Mouse (Mus musculus) lung, postnatal 0 days (tissue): ENCODE results near the gene Tmc7. TPM values are rescaled to one million over a fixed set of nuclear protein-coding genes. Genes with fewer than 3 reads are reported as not detected.
A peak's percentile ranks its signal among the peaks of the same experiment; 100 is the strongest.

ENCODE experiments used
- ATAC-seq: fragments of 200-750 bp; cut with Nextera tagmentation; 2 replicates; pipeline ENCODE4 v1.8.0; 2017; ENCODE audit warnings: moderate library complexity
- DNase-seq: peaks from one replicate; pipeline ENCODE4 v3.0.0-alpha.2; 2016; ENCODE audit warnings: low spot score
- H3K27ac ChIP-seq: fragments of 300-500 bp; sonication (generic); 2 replicates; pipeline ENCODE4 v1.5.1; 2014; ENCODE audit warnings: antibody characterized with exemption, mild to moderate bottlenecking, low read length, mixed read lengths
- H3K27me3 ChIP-seq: fragments of 300-500 bp; sonication (generic); replicated peaks from 2 replicates; pipeline ENCODE4 v1.6.1; 2014; ENCODE audit warnings: low read length, mixed read lengths; ENCODE audit not compliant: insufficient read depth
- H3K36me3 ChIP-seq: fragments of 300-500 bp; sonication (generic); 2 replicates; pipeline ENCODE4 v1.6.1; 2014; ENCODE audit warnings: low read length, mixed read lengths; ENCODE audit not compliant: insufficient read depth
- H3K4me1 ChIP-seq: fragments of 300-500 bp; sonication (generic); 2 replicates; pipeline ENCODE4 v1.6.1; 2014; ENCODE audit warnings: antibody characterized with exemption, low read depth, low read length, mixed read lengths; ENCODE audit not compliant: insufficient read depth
- H3K4me2 ChIP-seq: fragments of 300-500 bp; sonication (generic); replicated peaks from 2 replicates; pipeline ENCODE4 v1.6.1; 2014; ENCODE audit warnings: low read depth, mild to moderate bottlenecking, low read length, moderate library complexity, mixed read lengths
- H3K4me3 ChIP-seq: fragments of 300-500 bp; sonication (generic); 2 replicates; pipeline ENCODE4 v1.5.1; 2014; ENCODE audit warnings: low read depth, low read length
- H3K9ac ChIP-seq: fragments of 300-500 bp; sonication (generic); replicated peaks from 2 replicates; pipeline ENCODE4 v1.6.1; 2014; ENCODE audit warnings: low read depth, mild to moderate bottlenecking
- H3K9me3 ChIP-seq: fragments of 300-500 bp; sonication (generic); 2 replicates; pipeline ENCODE4 v1.6.1; 2016; ENCODE audit warnings: low read length, mixed read lengths
- CTCF ChIP-seq: IDR thresholded peaks from 2 replicates; pipeline ENCODE4 v1.5.1; 2016; ENCODE audit warnings: antibody characterized with exemption, mild to moderate bottlenecking
- EP300 ChIP-seq: IDR thresholded peaks from 2 replicates; pipeline ENCODE4 v1.6.1; 2016; ENCODE audit warnings: antibody characterized with exemption, mild to moderate bottlenecking, control low read depth
- WGBS: fragments of 180-500 bp; shearing (Covaris S2); extraction: QIAGEN DNeasy Blood & Tissue Kit; methylation state at CpG from one replicate; pipeline ENCODE4 v1.1.7; 2014; 5-methylcytosine and 5-hydroxymethylcytosine counted together
- polyA plus RNA-seq: library from polyadenylated mRNA; unstranded; fragments of >200 nt; fragmentation: Nextera tagmentation; extraction: Ambion mirVana; gene quantifications from 2 replicates; pipeline ENCODE4 v1.2.1, GENCODE M21; 2015

Tmc7 gene
- polyA plus RNA-seq, 1 experiment from 2014 or later = 2.4 TPM

- no peak overlapping the region for H3K4me2 ChIP-seq
- H3K9me3 ChIP-seq = no peaks in the 10 kb centered on the region
- DNase-seq (no peak), ATAC-seq (no peak)
- no peak overlapping the region for H3K27ac ChIP-seq
- no peak overlapping the region for H3K9ac ChIP-seq
- H3K27me3 ChIP-seq = no peaks in the 10 kb centered on the region
- no peak overlapping the region for H3K4me3 ChIP-seq
- 66% methylated on average over 4 of the region's 4 CpGs for WGBS
- H3K4me1 ChIP-seq = no peaks in the 10 kb centered on the region
- TF ChIP-seq EP300 (no peak), CTCF (no peak)
- no peaks in the 10 kb centered on the region for H3K36me3 ChIP-seq
Measured at GRCm38 (mm10) chr7:118544128-118544527, 40.4 kb downstream of the Tmc7 start.

- peak overlapping the region; percentile 36 for H3K4me2 ChIP-seq
- H3K4me3 ChIP-seq = no peak overlapping the region
- no peaks in the 10 kb centered on the region for H3K9me3 ChIP-seq
- DNase-seq = peak; percentile 91
- TF ChIP-seq EP300 (peak; percentile 88), CTCF (no peak)
- peaks cover 9% of the 10 kb centered on the region; the same call in 1 of the 2 replicates for H3K4me1 ChIP-seq
- peak; percentile 51 for ATAC-seq
- peak overlapping the region; percentile 95 for H3K27ac ChIP-seq
- WGBS = 52% methylated on average over 4 of the region's 4 CpGs
- H3K36me3 ChIP-seq = no peaks in the 10 kb centered on the region
- H3K27me3 ChIP-seq = no peaks in the 10 kb centered on the region
- H3K9ac ChIP-seq = no peak overlapping the region
Measured at GRCm38 (mm10) chr7:118535076-118535475, 49.5 kb downstream of the Tmc7 start.

- no peak overlapping the region for H3K9ac ChIP-seq
- DNase-seq (peak; percentile 58), ATAC-seq (no peak)
- no peaks in the 10 kb centered on the region for H3K36me3 ChIP-seq
- no peaks in the 10 kb centered on the region for H3K9me3 ChIP-seq
- no peak overlapping the region for H3K4me3 ChIP-seq
- TF ChIP-seq EP300 (no peak), CTCF (no peak)
- H3K4me1 ChIP-seq = peaks cover 9% of the 10 kb centered on the region; the same call in 1 of the 2 replicates
- peak overlapping the region; percentile 95 for H3K27ac ChIP-seq
- no peaks in the 10 kb centered on the region for H3K27me3 ChIP-seq
- no peak overlapping the region for H3K4me2 ChIP-seq
- WGBS = 46% methylated on average over 3 of the region's 3 CpGs
Measured at GRCm38 (mm10) chr7:118534326-118534725, 50.2 kb downstream of the Tmc7 start.

GRCm38 (mm10) chr7:118533178-118533578 lies 51.4 kb downstream of the Tmc7 start, which contains the start of gene Coq7:
Coq7 (minus strand) TSS chr7:118533356.
- peak within 1 kb of the TSS; percentile 55 for H3K4me2 ChIP-seq
- H3K4me3 ChIP-seq = peak within 1 kb of the TSS; percentile 81
- no peaks in the 10 kb centered on the region for H3K9me3 ChIP-seq
- WGBS = 2% methylated on average over 31 of the region's 31 CpGs
- peak; percentile 43; the same call in 1 of the 2 replicates for TF ChIP-seq EP300
- no peak for TF ChIP-seq CTCF
- peak; percentile 98 for DNase-seq
- H3K9ac ChIP-seq = peak within 1 kb of the TSS; percentile 74
- H3K36me3 ChIP-seq = no peaks in the 10 kb centered on the region
- peak within 1 kb of the TSS; percentile 95 for H3K27ac ChIP-seq
- H3K4me1 ChIP-seq = peaks cover 9% of the 10 kb centered on the region; the same call in 1 of the 2 replicates
- ATAC-seq = peak; percentile 97
- H3K27me3 ChIP-seq = no peaks in the 10 kb centered on the region

GRCm38 (mm10) chr7:118532519-118533177 lies 51.9 kb downstream of the Tmc7 start:
- H3K4me1 ChIP-seq = peaks cover 9% of the 10 kb centered on the region; the same call in 1 of the 2 replicates
- peak overlapping the region; percentile 81 for H3K4me3 ChIP-seq
- DNase-seq (peak; percentile 96), ATAC-seq (peak; percentile 90)
- peak overlapping the region; percentile 55 for H3K4me2 ChIP-seq
- H3K27ac ChIP-seq = peak overlapping the region; percentile 95
- H3K9me3 ChIP-seq = no peaks in the 10 kb centered on the region
- H3K9ac ChIP-seq = peak overlapping the region; percentile 74
- TF ChIP-seq EP300 (no peak), CTCF (peak; percentile 13; the same call in 1 of the 2 replicates)
- no peaks in the 10 kb centered on the region for H3K36me3 ChIP-seq
- no peaks in the 10 kb centered on the region for H3K27me3 ChIP-seq
- under 1% methylated on average over 36 of the region's 36 CpGs for WGBS

GRCm38 (mm10) chr7:118526967-118527366 lies 57.6 kb downstream of the Tmc7 start:
- Histone ChIP-seq H3K9ac (no peak overlapping the region), H3K4me1 (no peaks in the 10 kb centered on the region), H3K36me3 (0 out of 2 replicates have a peak, but pooled peaks cover 10% of the 10 kb centered on the region), H3K4me3 (no peak overlapping the region), H3K9me3 (no peaks in the 10 kb centered on the region), H3K27ac (no peak overlapping the region), H3K4me2 (no peak overlapping the region), H3K27me3 (no peaks in the 10 kb centered on the region)
- ATAC-seq (no peak), DNase-seq (no peak)
- TF ChIP-seq EP300 (no peak), CTCF (no peak)
- 81% methylated on average over 4 of the region's 4 CpGs for WGBS
